8 mouse cellular contexts compared by ENCODE assay signal in genomic region chr1:136625019-136625895, GRCm38 (mm10). TPM values are rescaled to one million over a fixed set of nuclear protein-coding genes. Genes with fewer than 3 reads are reported as not detected.
A peak's percentile ranks its signal among the peaks of the same experiment; 100 is the strongest.
DNase-seq lines count a peak whose midpoint lies in the region; ATAC-seq lines count a peak whose summit lies in the region.

No protein-coding gene starts in this region.

- WGBS in hindbrain, embryonic 11.5 days = 3% methylated on average over 49 of the region's 92 CpGs

- peaks cover 7% of the 10 kb centered on the region for H3K4me1 ChIP-seq in hindbrain, embryonic 11.5 days (replicated peaks; ENCODE audit: control insufficient read depth, insufficient read depth, low read length)

- peak overlapping the region; percentile 88 for H3K27ac ChIP-seq in hindbrain, embryonic 11.5 days (ENCODE audit: low read depth, low read length)

- H3K36me3 ChIP-seq in hindbrain, embryonic 11.5 days (ENCODE audit: control insufficient read depth, insufficient read depth, low read length) = peaks cover 15% of the 10 kb centered on the region; the same call in 1 of the 2 replicates

- H3K9me3 ChIP-seq in hindbrain, embryonic 11.5 days (ENCODE audit: control insufficient read depth, low read length) = no peaks in the 10 kb centered on the region

- H3K9ac ChIP-seq in hindbrain, embryonic 11.5 days (ENCODE audit: low read depth, low read length) = peak overlapping the region; percentile 95

- ATAC-seq in frontal cortex, adult (ENCODE audit: low TSS enrichment) = peak; percentile 25
- ATAC-seq in hindbrain, embryonic 11.5 days (ENCODE audit: low FRiP score) = peak; percentile 77

- H3K27me3 ChIP-seq in hindbrain, embryonic 11.5 days (ENCODE audit: control insufficient read depth, insufficient read depth, low read length) = no peaks in the 10 kb centered on the region

- peak; percentile 73 for DNase-seq in NIH3T3 (ENCODE audit: low read depth)
- DNase-seq in cerebellum, adult 9-11 months = peak; percentile 73
- DNase-seq in hindbrain, embryonic 11.5 days (ENCODE audit: low spot score) = peak; percentile 64
- peak; percentile 47 to 55 for DNase-seq in layer of hippocampus, postnatal 14 days (ENCODE audit: low spot score in 2 of 2)
- peak; percentile 43 for DNase-seq in lung, postnatal 14 days
- peak; percentile 48 for DNase-seq in right cerebral cortex, adult 18-20 months
- peak; percentile 42 for DNase-seq in urinary bladder, postnatal 14 days (ENCODE audit: low spot score)

- H3K4me2 ChIP-seq in hindbrain, embryonic 11.5 days (replicated peaks; ENCODE audit: low read depth, low read length) = peak overlapping the region; percentile 82

- H3K4me3 ChIP-seq in hindbrain, embryonic 11.5 days (ENCODE audit: low read depth, low read length) = peak overlapping the region; percentile 94

RNA-seq across cellular contexts. Expression of gene Zfp281, which starts 0.6 kb away (rescaled TPM):
- polyA plus RNA-seq in hindbrain, embryonic 11.5 days (2014; fragmentation: Nextera tagmentation; extraction: Ambion mirVana) = 38.5 and 39.3 TPM in 2 replicates
- total RNA-seq in layer of hippocampus, postnatal 14 days (2021) = 10 to 100 TPM; 30.7 to 31.3 TPM

Comparison
In these comparisons a context has a peak if more than half of its experiments do, and no peak if none do; other contexts are left out.
1. Peak in every context shown above with its lines: DNase-seq, ATAC-seq, H3K4me3 ChIP-seq and H3K27ac ChIP-seq.